Mouse (Mus musculus) embryonic facial prominence, embryonic 14.5 days (tissue): ENCODE results near the gene Efcab3. TPM values are rescaled to one million over a fixed set of nuclear protein-coding genes. Genes with fewer than 3 reads are reported as not detected.
"Not testable (repeated sequence)": the region's sequence is repeated elsewhere in the genome, so short reads cannot be mapped to it uniquely, and the experiment has no call there.

ENCODE experiments used
- ATAC-seq: fragments of 200-750 bp; cut with Nextera tagmentation; 2 replicates; pipeline ENCODE4 v1.8.0; 2017; ENCODE audit warnings: low read depth, moderate number of reproducible peaks, moderate TSS enrichment
- DNase-seq: peaks from one replicate; pipeline ENCODE4 v3.0.0-alpha.2; 2015; ENCODE audit warnings: low spot score
- H3K27ac ChIP-seq: fragments of 300-500 bp; sonication (generic); replicated peaks from 2 replicates; pipeline ENCODE4 v1.5.1; 2014; ENCODE audit warnings: low read depth, mild to moderate bottlenecking, low read length, moderate library complexity
- H3K27me3 ChIP-seq: fragments of 300-500 bp; sonication (generic); replicated peaks from 2 replicates; pipeline ENCODE4 v1.6.1; 2014; ENCODE audit warnings: low read length; ENCODE audit not compliant: control insufficient read depth, insufficient read depth
- H3K36me3 ChIP-seq: fragments of 300-500 bp; sonication (generic); 2 replicates; pipeline ENCODE4 v1.6.1; 2014; ENCODE audit warnings: low read length, mixed read lengths; ENCODE audit not compliant: control insufficient read depth, insufficient read depth
- H3K4me1 ChIP-seq: fragments of 300-500 bp; sonication (generic); 2 replicates; pipeline ENCODE4 v1.6.1; 2014; ENCODE audit warnings: antibody characterized with exemption, low read length; ENCODE audit not compliant: control insufficient read depth, insufficient read depth
- H3K4me2 ChIP-seq: fragments of 300-500 bp; sonication (generic); 2 replicates; pipeline ENCODE4 v1.6.1; 2014; ENCODE audit warnings: low read depth, mild to moderate bottlenecking, low read length, moderate library complexity, mixed read lengths
- H3K4me3 ChIP-seq: fragments of 300-500 bp; sonication (generic); 2 replicates; pipeline ENCODE4 v1.5.1; 2014; ENCODE audit warnings: low read depth, mild to moderate bottlenecking, low read length
- H3K9ac ChIP-seq: fragments of 300-500 bp; sonication (generic); 2 replicates; pipeline ENCODE4 v1.6.1; 2014; ENCODE audit warnings: low read depth, mild to moderate bottlenecking, low read length, moderate library complexity, mixed read lengths
- H3K9me3 ChIP-seq: fragments of 300-500 bp; sonication (generic); 2 replicates; pipeline ENCODE4 v1.6.1; 2016; ENCODE audit warnings: low read length; ENCODE audit not compliant: control insufficient read depth
- WGBS: fragments of 180-500 bp; shearing (Covaris S2); extraction: QIAGEN DNeasy Blood & Tissue Kit; methylation state at CpG from one replicate; pipeline ENCODE4 v1.1.7; 2014; 5-methylcytosine and 5-hydroxymethylcytosine counted together
- polyA plus RNA-seq: library from polyadenylated mRNA; unstranded; fragments of >200 nt; fragmentation: Nextera tagmentation; extraction: Ambion mirVana; gene quantifications from 2 replicates; pipeline ENCODE4 v1.2.1, GENCODE M21; 2014

Gene Efcab3
- not detected in 2 replicates for polyA plus RNA-seq

- Histone ChIP-seq H3K4me3 (no peak within 1 kb of the TSS), H3K9me3 (0 out of 2 replicates have a peak, but pooled peaks cover 5% of the 10 kb centered on the region), H3K4me2 (no peak within 1 kb of the TSS), H3K27me3 (no peaks in the 10 kb centered on the region), H3K36me3 (no peaks in the 10 kb centered on the region), H3K9ac (no peak within 1 kb of the TSS), H3K4me1 (no peaks in the 10 kb centered on the region), H3K27ac (no peak within 1 kb of the TSS)
- no peak for DNase-seq
- WGBS: 85% methylated on average over 5 of the region's 5 CpGs
- no peak for ATAC-seq
These were observed at the start of gene Efcab3 for GRCm38 (mm10) chr11:105063292-105063691. TSS of gene Efcab3 (plus strand) at chr11:105063592.

GRCm38 (mm10) chr11:105021071-105021470 is 42.3 kb upstream of the Efcab3 start:
- Histone ChIP-seq H3K27me3 (no peaks in the 10 kb centered on the region), H3K9ac (no peak overlapping the region), H3K4me3 (no peak overlapping the region), H3K9me3 (no peaks in the 10 kb centered on the region), H3K4me2 (no peak overlapping the region), H3K4me1 (no peaks in the 10 kb centered on the region), H3K27ac (no peak overlapping the region), H3K36me3 (no peaks in the 10 kb centered on the region)
- ATAC-seq (no peak), DNase-seq (no peak)
- 77% methylated on average over 7 of the region's 7 CpGs for WGBS

GRCm38 (mm10) chr11:105028744-105029348 is 34.5 kb upstream of the Efcab3 start:
- no peaks in the 10 kb centered on the region for H3K9me3 ChIP-seq
- H3K4me2 ChIP-seq: no peak overlapping the region
- no peak overlapping the region for H3K9ac ChIP-seq
- no peaks in the 10 kb centered on the region for H3K4me1 ChIP-seq
- ATAC-seq: no peak
- no peaks in the 10 kb centered on the region for H3K27me3 ChIP-seq
- WGBS: 48% methylated on average over 6 of the region's 6 CpGs
- no peak for DNase-seq
- no peaks in the 10 kb centered on the region for H3K36me3 ChIP-seq
- no peak overlapping the region for H3K27ac ChIP-seq
- H3K4me3 ChIP-seq: no peak overlapping the region

- no peak overlapping the region for H3K9ac ChIP-seq
- no peak for DNase-seq
- ATAC-seq: no peak
- no peak overlapping the region for H3K27ac ChIP-seq
- H3K9me3 ChIP-seq: no peaks in the 10 kb centered on the region
- no peaks in the 10 kb centered on the region for H3K4me1 ChIP-seq
- no peak overlapping the region for H3K4me3 ChIP-seq
- 70% methylated on average over 8 of the region's 8 CpGs for WGBS
- H3K27me3 ChIP-seq: no peaks in the 10 kb centered on the region
- H3K4me2 ChIP-seq: no peak overlapping the region
- no peaks in the 10 kb centered on the region for H3K36me3 ChIP-seq
These were observed 33.9 kb upstream of the Efcab3 start for GRCm38 (mm10) chr11:105029525-105029924.

- H3K4me3 ChIP-seq: no peak overlapping the region
- DNase-seq: no peak
- H3K4me1 ChIP-seq: no peaks in the 10 kb centered on the region
- ATAC-seq: no peak
- H3K27me3 ChIP-seq: no peaks in the 10 kb centered on the region
- WGBS: 86% methylated on average over 6 of the region's 6 CpGs
- H3K27ac ChIP-seq: no peak overlapping the region
- no peak overlapping the region for H3K9ac ChIP-seq
- H3K9me3 ChIP-seq: no peaks in the 10 kb centered on the region
- H3K4me2 ChIP-seq: no peak overlapping the region
- no peaks in the 10 kb centered on the region for H3K36me3 ChIP-seq
These were observed 33.2 kb upstream of the Efcab3 start for GRCm38 (mm10) chr11:105030229-105030628.

- ATAC-seq (no peak), DNase-seq (no peak)
- no peaks in the 10 kb centered on the region for H3K27me3 ChIP-seq
- no peak overlapping the region for H3K4me3 ChIP-seq
- H3K27ac ChIP-seq: no peak overlapping the region
- no peak overlapping the region for H3K9ac ChIP-seq
- WGBS: 59% methylated on average over 2 of the region's 2 CpGs
- H3K4me1 ChIP-seq: no peaks in the 10 kb centered on the region
- no peaks in the 10 kb centered on the region for H3K9me3 ChIP-seq
- no peaks in the 10 kb centered on the region for H3K36me3 ChIP-seq
- H3K4me2 ChIP-seq: no peak overlapping the region
These were observed 32.3 kb upstream of the Efcab3 start for GRCm38 (mm10) chr11:105031103-105031502.

- Histone ChIP-seq H3K4me1 (no peaks in the 10 kb centered on the region), H3K27me3 (no peaks in the 10 kb centered on the region), H3K36me3 (no peaks in the 10 kb centered on the region), H3K9me3 (no peaks in the 10 kb centered on the region), H3K9ac (no peak overlapping the region), H3K27ac (no peak overlapping the region), H3K4me2 (no peak overlapping the region), H3K4me3 (no peak overlapping the region)
- no peak for ATAC-seq
- no peak for DNase-seq
- 83% methylated on average over 1 of the region's 1 CpGs for WGBS
These were observed 28.3 kb upstream of the Efcab3 start for GRCm38 (mm10) chr11:105035081-105035480.

GRCm38 (mm10) chr11:105112448-105112847 is 49.1 kb downstream of the Efcab3 start:
- not testable (repeated sequence) for ATAC-seq, H3K4me2 ChIP-seq

GRCm38 (mm10) chr11:105117814-105118213 is 54.4 kb downstream of the Efcab3 start:
- no peak overlapping the region for H3K9ac ChIP-seq
- DNase-seq (no peak), ATAC-seq (no peak)
- H3K9me3 ChIP-seq: no peaks in the 10 kb centered on the region
- no peaks in the 10 kb centered on the region for H3K36me3 ChIP-seq
- H3K27me3 ChIP-seq: no peaks in the 10 kb centered on the region
- H3K4me3 ChIP-seq: no peak overlapping the region
- H3K27ac ChIP-seq: no peak overlapping the region
- H3K4me1 ChIP-seq: no peaks in the 10 kb centered on the region
- H3K4me2 ChIP-seq: no peak overlapping the region
- 88% methylated on average over 7 of the region's 7 CpGs for WGBS

More at GRCm38 (mm10) chr11:105112448-105112847, 49.1 kb downstream of the Efcab3 start:
- H3K9me3 ChIP-seq, DNase-seq, H3K27ac ChIP-seq, H3K9ac ChIP-seq, H3K36me3 ChIP-seq, H3K4me3 ChIP-seq, H3K4me1 ChIP-seq, H3K27me3 ChIP-seq: not testable (repeated sequence)
- WGBS: 81% methylated on average over 22 of the region's 22 CpGs
